Mouse (Mus musculus) cerebellum, adult 2 months (tissue): Measurements from ENCODE around the gene Tedc1. TPM values are rescaled to one million over a fixed set of nuclear protein-coding genes. Genes with fewer than 3 reads are reported as not detected.
A peak's percentile ranks its signal among the peaks of the same experiment; 100 is the strongest.

Experiments used
- DNase-seq, 2 experiments: peaks; one replicate each; pipeline ENCODE4 v3.0.0; 2021
- H3K27ac ChIP-seq: fragments of 200-500 bp; 2 replicates; pipeline ENCODE4 v1.5.1; 2012; ENCODE audit warnings: low read length, control low read depth, inconsistent platforms; ENCODE audit not compliant: insufficient read depth
- H3K27me3 ChIP-seq: fragments of 200-500 bp; 2 replicates; pipeline ENCODE4 v1.6.1; 2012; ENCODE audit warnings: inconsistent platforms, mild to moderate bottlenecking, low read length, moderate library complexity; ENCODE audit not compliant: control insufficient read depth, insufficient read depth
- H3K4me1 ChIP-seq: fragments of 200-500 bp; 2 replicates; pipeline ENCODE4 v1.6.1; 2011; ENCODE audit warnings: low read length; ENCODE audit not compliant: control insufficient read depth, insufficient read depth
- H3K4me3 ChIP-seq: fragments of 200-500 bp; replicated peaks from 2 replicates; pipeline ENCODE3; 2011; ENCODE audit warnings: mild to moderate bottlenecking, low read depth, low read length, control low read depth; ENCODE audit not compliant: insufficient read depth
- CTCF ChIP-seq: fragments of 200-500 bp; IDR thresholded peaks from 2 replicates; pipeline ENCODE4 v1.5.1; 2011; ENCODE audit warnings: low read depth, mild to moderate bottlenecking, control low read depth, low read length, moderate library complexity, borderline replicate concordance; ENCODE audit not compliant: insufficient read depth
- POLR2A ChIP-seq: fragments of 200-500 bp; IDR thresholded peaks from 2 replicates; pipeline ENCODE4 v1.6.1; 2011; ENCODE audit warnings: low read length, control low read depth, borderline replicate concordance; ENCODE audit not compliant: insufficient read depth
- WGBS: fragments of 180-500 bp; shearing (Covaris S2); methylation state at CpG from one replicate; pipeline ENCODE4 v1.1.7; 2018; 5-methylcytosine and 5-hydroxymethylcytosine counted together
- polyA plus RNA-seq: library from polyadenylated mRNA; depleted of rRNA; stranded (reverse); fragments of >200 nt; gene quantifications from 2 replicates; pipeline ENCODE4 v1.2.3, GENCODE M21; 2012

Gene Tedc1
- polyA plus RNA-seq, 1 experiment, result 1.6 TPM

GRCm38 (mm10) chr12:113146112-113147057, 9.8 kb upstream of the Tedc1 start, which contains the start of gene Crip1:
Crip1 (plus strand) TSS chr12:113146316.
- DNase-seq, result peak; percentile 78 to 89
- Histone ChIP-seq H3K27ac (no peak within 1 kb of the TSS), H3K4me3 (peak within 1 kb of the TSS; percentile 39), H3K27me3 (no peaks in the 10 kb centered on the region), H3K4me1 (peaks cover 21% of the 10 kb centered on the region)
- TF ChIP-seq CTCF (peak; percentile 76), POLR2A (no peak)
- 9% methylated on average over 45 of the region's 45 CpGs for WGBS

- peak; percentile 65 to 75 for DNase-seq
- no peak overlapping the region for H3K27ac ChIP-seq
- H3K4me1 ChIP-seq, result peaks cover 21% of the 10 kb centered on the region
- WGBS, result 9% methylated on average over 8 of the region's 8 CpGs
- TF ChIP-seq CTCF (no peak), POLR2A (no peak)
- H3K4me3 ChIP-seq, result no peak overlapping the region
- 0 out of 2 replicates have a peak, but pooled peaks cover 2% of the 10 kb centered on the region for H3K27me3 ChIP-seq
These were observed 8.7 kb upstream of the Tedc1 start for GRCm38 (mm10) chr12:113147481-113147880.

GRCm38 (mm10) chr12:113148381-113149035, 7.7 kb upstream of the Tedc1 start:
- 66% methylated on average over 16 of the region's 16 CpGs for WGBS
- TF ChIP-seq CTCF (no peak), POLR2A (no peak)
- H3K4me1 ChIP-seq, result peaks cover 21% of the 10 kb centered on the region
- H3K4me3 ChIP-seq, result no peak overlapping the region
- no peak for DNase-seq
- 0 out of 2 replicates have a peak, but pooled peaks cover 2% of the 10 kb centered on the region for H3K27me3 ChIP-seq
- no peak overlapping the region for H3K27ac ChIP-seq

GRCm38 (mm10) chr12:113149341-113149740, 6.9 kb upstream of the Tedc1 start:
- Histone ChIP-seq H3K4me1 (peaks cover 21% of the 10 kb centered on the region), H3K27me3 (0 out of 2 replicates have a peak, but pooled peaks cover 2% of the 10 kb centered on the region), H3K4me3 (no peak overlapping the region), H3K27ac (no peak overlapping the region)
- DNase-seq, result no peak
- TF ChIP-seq POLR2A (no peak), CTCF (no peak)
- 79% methylated on average over 4 of the region's 4 CpGs for WGBS

- no peak for DNase-seq
- H3K27me3 ChIP-seq, result 0 out of 2 replicates have a peak, but pooled peaks cover 2% of the 10 kb centered on the region
- peaks cover 21% of the 10 kb centered on the region for H3K4me1 ChIP-seq
- no peak overlapping the region for H3K4me3 ChIP-seq
- WGBS, result 85% methylated on average over 3 of the region's 3 CpGs
- TF ChIP-seq CTCF, result no peak
- no peak for TF ChIP-seq POLR2A
- H3K27ac ChIP-seq, result no peak overlapping the region
These were observed 6.3 kb upstream of the Tedc1 start for GRCm38 (mm10) chr12:113149896-113150295.

GRCm38 (mm10) chr12:113150591-113150990, 5.6 kb upstream of the Tedc1 start:
- Histone ChIP-seq H3K4me1 (peaks cover 21% of the 10 kb centered on the region), H3K27ac (no peak overlapping the region), H3K4me3 (no peak overlapping the region), H3K27me3 (0 out of 2 replicates have a peak, but pooled peaks cover 2% of the 10 kb centered on the region)
- DNase-seq, result no peak
- TF ChIP-seq POLR2A, result no peak
- no peak for TF ChIP-seq CTCF
- 94% methylated on average over 4 of the region's 4 CpGs for WGBS

GRCm38 (mm10) chr12:113151046-113151445, 5.2 kb upstream of the Tedc1 start:
- 58% methylated on average over 8 of the region's 8 CpGs for WGBS
- H3K4me3 ChIP-seq, result no peak overlapping the region
- TF ChIP-seq CTCF (no peak), POLR2A (no peak)
- H3K27me3 ChIP-seq, result 0 out of 2 replicates have a peak, but pooled peaks cover 2% of the 10 kb centered on the region
- no peak for DNase-seq
- H3K27ac ChIP-seq, result no peak overlapping the region
- peaks cover 21% of the 10 kb centered on the region for H3K4me1 ChIP-seq
